Mouse (Mus musculus) monocyte, adult 2 months (primary cell): ENCODE measurements around the gene Cdca8.

Experiments
- DNase-seq, 2 experiments: peaks; one replicate each; pipeline ENCODE4 v3.0.0; 2022; ENCODE audit warnings: low spot score in 2 of 2, low read depth in 1 of 2

The Cdca8 gene

GRCm38 (mm10) chr4:124953546-124953945 lies 14.4 kb upstream of the Cdca8 start:
- DNase-seq, result no peak

DNA sequence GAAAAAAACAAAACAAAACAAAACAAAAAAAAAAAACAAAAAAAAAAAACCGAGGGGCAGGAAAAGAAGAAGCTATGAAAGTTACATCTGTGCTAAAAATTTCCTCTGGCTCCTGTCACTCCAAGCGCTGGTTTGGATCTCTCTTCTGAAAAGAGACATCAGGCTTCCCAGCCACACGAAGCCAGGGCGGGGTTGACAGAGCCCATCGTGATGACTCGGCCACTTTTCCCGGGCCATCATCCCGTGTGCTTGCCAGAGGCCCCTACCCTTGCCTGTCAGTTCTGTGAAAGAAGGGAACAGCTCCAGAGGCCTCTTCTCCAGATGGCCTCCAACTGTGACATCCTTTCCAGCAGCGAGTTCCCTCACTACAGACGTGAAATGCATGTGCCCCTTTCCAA lies 11.9 kb upstream of the Cdca8 start:
- no peak for DNase-seq

- no peak for DNase-seq
Measured at GRCm38 (mm10) chr4:124950181-124951035, 11.3 kb upstream of the Cdca8 start.

DNA sequence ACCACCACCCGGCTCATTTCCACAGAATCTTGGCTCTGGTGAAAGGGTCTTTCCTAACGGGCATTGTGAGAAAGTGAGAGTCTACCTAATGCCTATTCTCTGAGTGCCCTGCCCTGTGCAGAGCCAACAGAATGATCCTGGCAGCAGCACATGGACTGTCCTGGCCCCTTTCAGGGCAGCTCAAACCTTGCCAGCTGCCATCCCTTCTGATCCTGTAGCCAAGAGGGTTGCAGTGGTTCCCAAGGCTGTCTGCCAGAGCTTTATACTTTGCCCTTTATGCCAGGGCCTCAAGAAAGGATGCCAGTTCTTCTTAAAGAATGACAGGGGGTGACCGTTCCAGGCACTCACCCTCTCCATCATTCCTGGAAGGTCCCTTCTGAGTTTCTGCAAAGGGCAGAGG lies 10.4 kb upstream of the Cdca8 start:
- no peak for DNase-seq

DNA sequence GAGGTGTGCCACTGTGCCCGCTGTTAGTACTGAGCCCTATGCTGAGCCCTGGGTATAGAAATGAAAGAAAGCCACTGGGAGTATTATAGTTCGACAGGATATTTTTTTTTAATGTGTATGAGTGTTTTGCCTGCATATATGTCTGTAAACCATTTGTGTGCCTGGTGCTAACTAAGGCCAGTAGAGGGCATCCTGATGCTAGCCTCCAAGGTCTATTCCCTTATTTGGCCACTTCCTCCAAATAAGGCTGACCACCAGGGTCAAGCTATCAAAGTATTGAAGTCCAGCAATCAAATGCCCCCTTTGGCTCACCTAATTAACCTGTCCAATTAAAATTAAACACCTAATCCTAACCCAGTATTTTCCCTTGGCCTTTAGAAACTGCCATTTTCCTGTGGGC lies 5.8 kb upstream of the Cdca8 start:
- no peak for DNase-seq

DNA sequence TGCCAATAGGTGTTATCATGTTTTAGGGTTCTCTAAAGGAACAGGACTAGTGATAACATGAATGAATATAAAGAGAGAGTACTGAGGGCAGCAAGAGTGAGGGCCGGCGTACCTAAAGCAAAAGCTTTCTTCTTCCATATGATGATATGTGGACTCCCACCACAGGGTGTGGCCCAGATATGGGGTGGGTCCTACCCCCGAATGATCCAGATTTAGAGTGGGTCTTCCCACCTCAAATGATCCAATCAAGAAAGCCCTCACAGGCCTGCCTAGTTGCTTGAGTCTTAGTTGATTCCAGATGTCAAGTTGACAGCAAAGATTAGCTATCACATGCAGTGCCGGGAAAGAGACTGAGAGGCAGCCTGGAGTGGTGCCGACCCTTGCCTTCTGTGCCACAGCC lies 4.7 kb upstream of the Cdca8 start:
- no peak for DNase-seq

DNA sequence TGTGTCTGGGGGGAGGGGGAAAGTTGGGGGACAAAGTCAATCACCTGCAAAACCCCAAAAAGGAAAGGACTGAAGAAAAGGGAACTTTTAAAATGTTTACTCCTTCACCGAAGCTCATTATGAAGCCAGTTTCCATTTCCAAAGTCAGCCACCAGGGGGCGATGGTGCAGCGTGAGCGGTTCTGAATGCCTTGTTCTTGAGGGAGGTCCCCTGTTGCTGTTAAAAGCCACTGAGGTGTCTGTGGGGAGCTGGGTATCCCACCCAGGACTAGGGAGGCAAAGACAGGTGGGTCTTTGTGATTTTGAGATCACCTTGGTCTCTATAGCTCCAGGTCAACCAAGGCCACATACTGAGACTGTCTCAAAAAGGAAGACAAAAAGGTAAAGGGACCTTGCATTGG lies 3.9 kb upstream of the Cdca8 start:
- peak; percentile 24 to 70 for DNase-seq

DNA sequence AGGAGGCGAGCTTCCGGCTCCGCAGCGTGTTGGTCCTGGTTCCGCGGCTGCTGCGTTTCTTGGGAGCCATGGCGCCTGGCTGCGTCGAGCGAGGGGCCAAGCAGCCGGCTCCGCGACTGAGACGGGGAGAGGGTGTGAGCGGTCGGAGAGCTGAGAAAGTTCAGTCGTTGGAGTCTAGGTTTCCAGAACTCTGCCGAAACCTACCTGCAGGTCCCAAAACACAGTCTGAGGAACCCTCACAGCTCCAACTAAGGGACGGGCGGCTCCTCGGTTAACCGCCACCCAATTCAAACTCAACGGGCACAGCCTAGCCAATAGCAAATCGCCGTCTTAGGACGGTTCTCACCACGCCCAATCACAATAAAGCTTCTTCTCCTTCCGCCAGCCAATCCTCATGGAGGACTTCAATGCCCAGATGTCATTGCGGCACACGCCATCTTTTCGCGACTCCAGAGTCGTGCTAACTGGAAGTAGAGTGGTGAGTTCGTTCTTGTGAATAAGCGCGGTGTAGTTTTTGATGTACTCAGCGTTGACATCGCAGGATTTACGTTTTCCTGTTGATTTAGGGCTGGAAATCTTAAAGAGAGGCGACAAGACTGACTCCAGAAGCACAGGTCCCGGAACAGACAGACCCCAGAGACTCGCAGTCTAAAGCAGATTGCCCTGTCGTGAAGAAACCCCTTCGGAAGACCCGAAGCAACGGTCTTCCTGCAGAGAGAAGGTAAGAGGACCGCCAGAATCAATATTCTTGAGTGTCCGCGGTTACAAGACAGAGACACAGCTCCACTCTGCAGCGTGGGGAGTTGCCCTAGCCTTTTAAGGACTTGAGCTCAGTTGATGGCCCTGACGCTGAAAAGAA lies 2.3 kb downstream of the Cdca8 start, which contains the start of gene 9930104L06Rik:
Gene 9930104L06Rik, plus strand, starts transcription at position 436 of the 859 bp plus-strand sequence.
- peak; percentile 81 to 87 for DNase-seq

DNA sequence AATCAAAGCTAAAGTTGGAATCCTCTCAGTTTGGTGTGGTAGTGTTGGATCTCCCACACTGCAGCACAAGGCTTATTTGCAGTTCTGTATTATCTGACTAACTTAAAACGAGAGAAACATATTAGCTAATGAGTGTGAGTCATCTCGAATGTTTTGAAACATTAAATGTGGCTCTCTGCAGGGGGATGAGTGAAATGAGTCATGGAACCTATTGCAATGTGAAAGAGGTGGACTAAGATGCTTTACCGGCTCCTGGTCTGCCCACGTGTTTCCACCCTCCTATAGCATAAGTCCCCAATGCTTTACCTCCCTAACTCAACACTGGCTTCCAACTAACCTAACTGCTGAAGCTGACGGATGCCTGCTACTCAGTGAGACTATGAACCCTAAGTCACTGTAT lies 11.0 kb downstream of the Cdca8 start:
- DNase-seq, result no peak

DNA sequence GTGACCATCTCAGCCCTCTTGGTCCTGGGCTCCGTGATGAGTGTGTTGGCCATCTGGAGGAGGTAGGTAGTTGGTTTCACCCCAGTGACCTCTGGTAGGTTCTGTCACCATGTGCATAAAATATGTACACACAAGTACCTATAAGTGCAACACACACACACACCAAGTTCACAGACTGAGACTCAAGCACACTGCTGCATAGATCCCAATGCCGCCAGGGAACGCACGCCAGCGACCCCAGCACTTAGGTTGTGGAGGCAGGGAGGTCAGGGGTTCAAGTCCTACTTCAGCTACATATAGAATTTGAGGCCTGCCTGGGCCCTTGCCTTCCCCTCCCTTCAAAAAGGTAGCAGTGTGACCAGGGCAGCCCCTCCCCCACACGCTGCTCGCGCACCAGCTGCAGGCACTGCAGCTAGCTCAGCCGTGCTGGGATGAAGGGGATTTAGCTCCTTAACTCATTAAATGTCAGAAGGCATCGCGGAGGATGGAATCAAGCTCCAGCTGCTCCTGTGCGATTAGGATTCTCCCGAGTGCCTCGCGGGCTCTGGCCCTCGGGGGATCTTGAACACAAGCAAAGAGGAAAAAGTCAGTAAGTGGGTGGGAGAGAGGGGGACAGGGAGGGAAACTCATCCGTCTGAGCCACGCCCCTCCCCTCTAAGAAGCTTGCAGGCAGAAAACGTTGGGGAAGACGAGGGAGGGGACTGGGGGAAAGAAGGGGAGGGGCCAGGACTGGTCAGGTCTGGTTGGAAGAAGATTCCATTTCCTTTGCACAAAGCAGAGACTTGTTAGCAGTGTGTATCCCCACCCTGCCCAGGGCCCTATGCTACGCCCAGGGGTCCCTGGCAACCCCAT lies 32.9 kb downstream of the Cdca8 start:
- DNase-seq, result no peak

DNA sequence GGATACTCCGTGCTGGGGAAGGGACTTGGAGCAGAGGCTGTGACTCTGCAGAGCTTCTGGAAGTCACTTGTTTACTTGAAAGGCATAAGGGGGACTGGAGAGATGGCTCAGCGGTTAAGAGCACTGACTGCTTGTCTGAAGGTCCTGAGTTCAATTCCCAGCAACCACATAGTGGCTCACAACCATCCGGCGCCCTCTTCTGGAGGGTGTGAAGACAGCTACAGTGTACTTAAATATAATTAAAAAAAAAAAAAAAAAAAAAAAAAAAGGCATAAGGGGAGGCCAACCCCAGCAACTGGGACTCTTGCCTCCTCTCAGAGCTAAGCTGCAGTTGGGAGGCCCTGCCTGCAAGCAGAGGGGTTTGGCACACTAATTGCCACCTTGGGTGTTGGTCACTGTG lies 33.7 kb downstream of the Cdca8 start:
- DNase-seq, result no peak

GRCm38 (mm10) chr4:124899906-124900305 lies 39.2 kb downstream of the Cdca8 start:
- no peak for DNase-seq

DNA sequence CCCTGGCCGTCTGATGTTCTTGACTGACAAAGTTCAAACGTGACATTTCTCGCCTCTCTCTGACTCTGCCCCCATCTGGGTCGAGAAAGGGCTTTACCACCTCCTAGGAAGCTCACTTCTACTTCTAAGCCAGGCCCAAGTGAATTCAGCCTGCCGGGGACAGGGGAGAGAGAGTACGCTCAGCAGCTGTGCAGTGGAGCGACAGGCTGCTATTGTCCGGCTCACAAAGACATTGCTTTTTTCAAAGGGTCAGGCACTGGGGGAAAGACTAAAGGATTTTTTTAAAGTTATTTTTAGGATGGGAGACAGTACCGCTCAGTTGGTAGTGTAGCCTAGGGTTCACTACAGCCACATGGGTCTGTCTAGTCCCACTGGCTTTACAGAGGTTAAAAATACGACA lies 40.7 kb downstream of the Cdca8 start:
- no peak for DNase-seq

DNA sequence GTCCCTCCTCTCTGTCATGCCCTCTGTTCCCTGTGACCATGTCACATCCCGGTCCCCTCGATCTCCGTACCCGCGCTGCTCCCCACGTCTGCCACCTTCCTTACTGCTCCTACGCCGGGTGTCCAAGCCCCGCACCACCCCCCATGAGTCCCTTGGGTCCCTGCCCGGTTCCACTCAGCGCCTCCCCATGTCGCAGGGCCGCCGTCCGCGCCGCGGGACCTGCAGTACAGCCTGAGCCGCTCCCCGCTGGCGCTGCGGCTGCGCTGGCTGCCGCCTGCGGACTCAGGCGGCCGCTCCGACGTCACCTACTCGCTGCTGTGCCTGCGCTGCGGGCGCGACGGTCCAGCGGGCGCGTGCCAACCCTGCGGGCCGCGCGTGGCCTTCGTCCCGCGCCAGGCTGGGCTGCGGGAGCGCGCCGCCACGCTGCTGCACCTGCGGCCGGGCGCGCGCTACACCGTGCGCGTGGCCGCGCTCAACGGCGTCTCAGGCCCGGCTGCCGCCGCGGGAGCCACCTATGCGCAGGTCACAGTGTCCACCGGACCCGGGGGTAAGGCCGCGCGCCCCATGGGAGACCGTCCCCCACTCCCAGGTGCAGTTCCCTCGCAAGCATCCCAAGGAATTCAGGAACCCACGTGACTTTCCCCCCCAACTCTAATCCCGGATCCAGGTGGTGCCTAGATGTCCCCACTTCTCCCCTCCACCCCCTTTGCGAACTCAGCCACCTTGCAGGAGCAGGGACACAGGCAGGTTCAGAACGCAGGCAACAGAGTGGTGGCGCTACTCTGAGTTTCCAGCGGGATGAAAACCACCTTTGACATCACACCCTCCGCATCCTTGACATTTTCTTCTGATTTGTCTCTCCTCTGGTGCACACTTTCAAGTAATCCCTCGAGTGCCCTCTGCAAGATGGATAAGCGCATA lies 44.3 kb downstream of the Cdca8 start:
- DNase-seq, result no peak

DNA sequence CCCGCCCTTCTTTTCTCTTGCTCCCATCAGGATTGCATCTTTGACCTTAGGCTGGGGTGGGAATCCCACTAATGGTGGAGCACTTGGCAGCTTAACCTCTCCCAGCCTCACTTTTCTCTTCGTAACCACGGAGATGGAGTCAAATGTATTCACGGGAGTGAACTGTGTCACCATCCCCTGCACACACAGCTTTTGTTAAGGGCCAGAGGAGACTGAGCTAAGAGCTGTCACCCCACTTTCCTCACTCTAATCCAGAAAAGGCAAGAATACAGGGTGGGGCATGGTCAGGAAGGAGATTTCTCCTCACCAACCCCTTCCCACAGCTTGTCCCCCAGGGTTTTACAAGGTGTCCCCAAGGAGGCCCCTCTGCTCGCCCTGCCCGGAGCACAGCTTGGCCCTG lies 45.3 kb downstream of the Cdca8 start:
- no peak for DNase-seq

DNA sequence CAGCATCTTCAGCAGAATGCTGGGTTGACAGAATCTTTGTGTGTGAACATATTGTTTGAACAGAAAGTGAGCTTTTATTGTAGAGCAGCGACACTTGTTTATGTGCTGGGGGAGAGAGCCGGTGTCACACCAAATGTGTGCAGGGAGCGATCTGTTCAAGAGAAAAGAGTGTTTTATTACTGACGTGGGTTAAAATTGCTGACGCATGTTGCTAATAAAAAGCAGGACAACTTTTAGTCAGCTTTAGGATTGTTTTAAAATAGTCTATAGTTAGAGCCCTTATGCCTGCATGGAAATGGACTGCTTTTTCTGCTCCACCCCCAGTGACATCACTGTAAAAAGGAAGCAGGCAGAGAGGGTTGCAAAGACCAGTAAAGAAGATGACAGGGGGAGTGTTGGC lies 48.3 kb downstream of the Cdca8 start:
- DNase-seq, result no peak

DNA sequence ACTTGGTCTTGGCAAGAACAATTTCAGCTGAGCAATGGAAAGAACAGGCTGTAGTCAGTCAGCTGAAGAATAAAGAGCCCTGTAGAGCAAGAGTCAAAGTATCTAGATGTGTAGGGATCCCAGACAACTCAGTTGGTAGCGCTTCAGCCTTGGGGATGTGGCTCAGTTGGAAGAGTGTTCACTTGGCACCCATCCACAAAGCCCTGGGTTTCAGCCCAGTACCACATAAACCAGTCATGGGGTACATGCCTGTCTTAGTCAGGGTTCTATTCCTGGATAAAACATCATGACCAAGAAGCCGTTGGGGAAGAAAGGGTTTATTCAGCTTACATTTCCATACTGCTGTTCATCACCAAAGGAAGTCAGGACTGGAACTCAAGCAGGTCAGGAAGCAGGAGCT lies 49.2 kb downstream of the Cdca8 start:
- no peak for DNase-seq

DNA sequence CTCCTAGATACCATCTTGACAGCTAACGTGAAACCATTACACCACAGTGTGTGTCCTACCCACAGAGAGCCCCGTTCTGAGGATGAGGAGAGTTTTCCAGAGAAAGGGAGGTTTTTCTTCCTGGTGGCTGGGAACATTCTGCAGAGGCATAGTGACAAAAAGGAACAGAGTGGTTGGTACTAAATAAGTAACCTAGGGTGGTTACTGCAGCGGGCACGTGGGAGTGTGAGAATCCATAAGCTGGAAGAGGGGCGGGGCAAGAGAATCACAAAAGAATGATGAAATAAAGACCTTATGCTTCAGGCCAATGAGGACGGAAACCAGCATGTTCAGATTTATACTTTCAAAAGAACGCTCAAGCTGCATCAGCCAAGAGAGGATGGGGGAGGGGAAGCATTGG lies 50.4 kb downstream of the Cdca8 start:
- DNase-seq, result no peak

DNA sequence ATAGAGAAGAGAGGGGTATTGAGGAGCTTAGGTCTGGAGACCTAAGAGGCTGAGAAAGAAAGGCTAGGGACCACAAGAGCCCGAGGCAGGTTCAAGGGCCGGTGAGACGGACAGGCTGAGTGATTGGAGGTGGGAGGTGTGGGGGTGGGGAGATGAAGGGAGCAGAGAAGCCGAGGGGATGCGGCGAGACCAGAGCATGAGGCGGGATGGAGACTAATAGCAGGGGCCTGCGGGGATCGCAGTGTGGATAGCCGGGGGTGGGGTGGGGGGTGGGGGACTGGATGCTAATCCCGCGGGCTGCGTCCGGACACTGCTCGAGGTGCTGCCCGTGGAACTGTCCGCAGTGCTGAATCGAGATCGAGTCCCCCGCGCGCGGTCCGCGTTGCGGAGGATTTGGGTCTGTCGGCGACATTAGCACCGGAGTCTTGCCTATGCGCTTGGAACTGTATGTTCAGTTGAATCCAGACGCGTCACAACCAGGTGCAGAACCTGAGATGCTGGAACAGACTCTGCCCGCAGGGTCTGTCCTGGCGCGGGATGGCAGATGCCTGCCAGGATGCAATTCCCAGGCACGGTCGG lies 56.9 kb downstream of the Cdca8 start:
- no peak for DNase-seq

DNA sequence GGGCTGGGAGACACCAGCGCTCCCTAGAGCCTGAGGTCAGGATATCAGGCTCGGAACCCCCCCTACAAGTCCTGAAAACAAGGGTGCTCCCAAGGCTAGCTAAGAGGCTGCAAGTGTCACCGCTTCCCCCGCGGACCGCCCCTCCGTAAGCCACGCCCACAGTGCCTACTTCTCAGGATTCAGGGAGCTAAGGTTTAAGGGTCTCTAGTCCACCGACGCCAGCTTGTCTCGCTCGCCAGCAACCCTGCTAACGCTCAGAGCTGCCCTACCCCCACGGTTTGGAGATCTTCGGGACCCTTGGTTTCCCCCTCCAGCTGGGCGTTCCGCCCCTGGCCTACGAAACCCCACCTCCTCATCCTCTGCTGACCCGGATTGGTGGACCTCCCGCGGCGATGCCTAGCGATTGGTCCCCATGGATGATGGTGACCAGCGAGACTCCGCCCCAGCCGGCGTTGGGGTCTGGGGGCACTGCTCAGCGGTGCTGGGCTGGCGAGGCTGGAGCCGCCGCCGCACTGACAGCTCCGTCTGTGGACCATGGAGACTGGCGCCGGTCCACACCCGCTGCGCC lies 57.7 kb downstream of the Cdca8 start:
- DNase-seq, result no peak
